Mouse (Mus musculus) frontal cortex, postnatal 25 days (tissue): Measurements from ENCODE around the gene Mcm6.
"Not testable (repeated sequence)": the region's sequence is repeated elsewhere in the genome, so short reads cannot be mapped to it uniquely, and the experiment has no call there.

Experiments
- DNase-seq, 2 experiments: peaks; one replicate each; pipeline ENCODE4 v3.0.0; 2022; ENCODE audit warnings: low spot score in 2 of 2

Mcm6 gene

GRCm38 (mm10) chr1:128330313-128330712 lies 29.2 kb downstream of the Mcm6 start:
- no peak for DNase-seq

GRCm38 (mm10) chr1:128328218-128328617 lies 31.2 kb downstream of the Mcm6 start, which contains the start of gene Lct:
Gene Lct (minus strand): TSS chr1:128328318.
- no peak for DNase-seq

- DNase-seq, result no peak
Measured at GRCm38 (mm10) chr1:128327165-128327564, 32.3 kb downstream of the Mcm6 start.

GRCm38 (mm10) chr1:128324776-128325175 lies 34.7 kb downstream of the Mcm6 start:
- DNase-seq, result no peak

GRCm38 (mm10) chr1:128323026-128323643 lies 36.3 kb downstream of the Mcm6 start:
- DNase-seq, result no peak

- not testable (repeated sequence) for DNase-seq
Measured at GRCm38 (mm10) chr1:128319266-128319665, 40.2 kb downstream of the Mcm6 start.

GRCm38 (mm10) chr1:128314665-128315064 lies 44.8 kb downstream of the Mcm6 start:
- DNase-seq, result no peak

GRCm38 (mm10) chr1:128309043-128309442 lies 50.4 kb downstream of the Mcm6 start:
- no peak for DNase-seq

GRCm38 (mm10) chr1:128303900-128304299 lies 55.6 kb downstream of the Mcm6 start:
- DNase-seq, result no peak

- no peak for DNase-seq
Measured at GRCm38 (mm10) chr1:128295717-128296528, 63.5 kb downstream of the Mcm6 start.

GRCm38 (mm10) chr1:128295296-128295695 lies 64.2 kb downstream of the Mcm6 start:
- DNase-seq, result no peak

- DNase-seq, result no peak
Measured at GRCm38 (mm10) chr1:128293524-128293923, 65.9 kb downstream of the Mcm6 start.

- no peak for DNase-seq
Measured at GRCm38 (mm10) chr1:128290295-128290694, 69.2 kb downstream of the Mcm6 start.

- DNase-seq, result no peak
Measured at GRCm38 (mm10) chr1:128285136-128285535, 74.3 kb downstream of the Mcm6 start.

- DNase-seq, result no peak
Measured at GRCm38 (mm10) chr1:128284157-128284690, 75.2 kb downstream of the Mcm6 start.

GRCm38 (mm10) chr1:128282924-128283323 lies 76.5 kb downstream of the Mcm6 start:
- DNase-seq, result no peak

- DNase-seq, result no peak
Measured at GRCm38 (mm10) chr1:128281753-128282152, 77.7 kb downstream of the Mcm6 start.
